Mouse (Mus musculus) frontal cortex, postnatal 10 days (tissue): ENCODE data around the gene Gfod2.

Experiments
- DNase-seq, 2 experiments: peaks; one replicate each; pipeline ENCODE4 v3.0.0; 2022; ENCODE audit warnings: low spot score in 2 of 2, mixed read lengths in 1 of 2

Gene Gfod2

GRCm38 (mm10) chr8:105685325-105685724 is 73.1 kb downstream of the Gfod2 start:
- no peak for DNase-seq

DNA sequence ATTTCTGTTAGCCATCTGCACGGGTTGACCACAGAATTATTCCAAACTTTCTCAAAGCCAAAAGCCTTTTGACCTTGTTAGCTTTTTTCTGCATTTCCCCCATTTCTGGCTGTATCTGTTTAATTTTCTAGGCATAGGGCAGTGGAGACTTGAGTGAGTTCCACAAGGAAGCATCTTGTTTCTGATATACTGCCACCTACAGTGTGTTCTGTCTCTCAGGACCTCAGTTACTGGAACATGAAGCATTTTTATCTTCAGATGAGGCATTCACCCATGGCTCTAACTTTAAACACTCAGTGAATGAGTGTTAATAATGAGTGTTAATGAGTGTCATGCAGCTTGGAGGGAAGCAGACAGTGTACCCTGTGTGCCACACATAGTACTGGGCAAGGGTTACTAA is 80.6 kb downstream of the Gfod2 start:
- DNase-seq: no peak
